Mouse (Mus musculus): ENCODE data around the gene Scp2d1.

DNA sequence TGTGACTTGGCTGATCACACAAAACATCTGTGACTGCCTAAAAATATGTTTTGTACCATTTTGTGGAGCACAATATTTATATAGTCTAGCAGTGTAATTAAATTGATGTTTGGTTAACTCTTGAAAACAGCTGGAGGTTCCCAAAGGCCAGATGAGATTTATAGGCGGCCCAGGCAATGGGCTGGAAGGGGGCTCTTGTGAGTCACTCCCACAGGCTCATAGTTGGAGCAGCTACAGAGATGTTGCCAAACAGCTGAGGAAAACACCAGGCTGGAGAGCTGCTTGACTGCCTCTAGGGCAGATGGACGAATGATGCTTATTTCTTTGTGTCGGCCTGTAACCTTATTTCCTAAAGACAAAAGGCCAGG is 13.8 kb downstream of the Scp2d1 start:
- TF ChIP-seq CTCF (conservative IDR thresholded peaks at IDR 0.05; ENCODE audit: low read length) (no peak), POU5F1 (IDR thresholded peaks at IDR 0.05; ENCODE audit: borderline replicate concordance, low read length) (no peak)

All from E14TG2a.4 (cell line).